Mouse (Mus musculus): Measurements from ENCODE around the gene Cd72. TPM values are rescaled to one million over a fixed set of nuclear protein-coding genes. Genes with fewer than 3 reads are reported as not detected.

Gene Cd72
- total RNA-seq (2012; rRNA removed), result 0.40 and 0.58 TPM in 2 replicates

GRCm38 (mm10) chr4:43454041-43454836 lies at the start of gene Cd72:
Gene Cd72 (minus strand): TSS chr4:43454628.
- Histone ChIP-seq H3K9me3 (ENCODE audit: control insufficient read depth, insufficient read depth, low read depth, low read length) (no peaks in the 10 kb centered on the region), H3K36me3 (ENCODE audit: control insufficient read depth, insufficient read depth, low read length, poor library complexity, severe bottlenecking) (no peaks in the 10 kb centered on the region), H3K9ac (ENCODE audit: insufficient read depth, low read depth, low read length, poor library complexity, severe bottlenecking) (no peak within 1 kb of the TSS), H3K4me3 (ENCODE audit: insufficient read depth in 1 of 2, low read depth in 1 of 2, low read length in 2 of 2, poor library complexity in 1 of 2, severe bottlenecking in 1 of 2) (no peak within 1 kb of the TSS), H3K4me1 (ENCODE audit: control insufficient read depth in 2 of 2, insufficient read depth in 2 of 2, low read length in 2 of 2, poor library complexity in 1 of 2) (peaks cover 0 to 5% of the 10 kb centered on the region in 2 experiments; a peak in 1 of 4 replicates), H3K27ac (ENCODE audit: insufficient read depth, low read depth, low read length, poor library complexity, severe bottlenecking) (no peak within 1 kb of the TSS)
- DNase-seq (ENCODE audit: low read depth, low spot score), result no peak
- in situ Hi-C loops (cut with MboI; ENCODE audit: low sequenced_read_pairs in 2 of 2, unreplicated experiment in 2 of 2), result no loop called here
- TF ChIP-seq HCFC1 (IDR thresholded peaks at IDR 0.05; ENCODE audit: borderline replicate concordance, insufficient read depth, low read length), result no peak
- no peak for TF ChIP-seq CHD2 (IDR thresholded peaks at IDR 0.05; ENCODE audit: low read depth, low read length)
- TF ChIP-seq ZNF384 (IDR thresholded peaks at IDR 0.05; ENCODE audit: low read depth, low read length), result no peak

GRCm38 (mm10) chr4:43503506-43503905 lies 49.1 kb upstream of the Cd72 start:
- Histone ChIP-seq H3K27ac (ENCODE audit: insufficient read depth, low read depth, low read length, poor library complexity, severe bottlenecking) (no peak overlapping the region), H3K36me3 (ENCODE audit: control insufficient read depth, insufficient read depth, low read length, poor library complexity, severe bottlenecking) (no peaks in the 10 kb centered on the region), H3K9me3 (ENCODE audit: control insufficient read depth, insufficient read depth, low read depth, low read length) (no peaks in the 10 kb centered on the region), H3K9ac (ENCODE audit: insufficient read depth, low read depth, low read length, poor library complexity, severe bottlenecking) (no peak overlapping the region), H3K4me3 (ENCODE audit: insufficient read depth in 1 of 2, low read depth in 1 of 2, low read length in 2 of 2, poor library complexity in 1 of 2, severe bottlenecking in 1 of 2) (no peak overlapping the region), H3K4me1 (ENCODE audit: control insufficient read depth in 2 of 2, insufficient read depth in 2 of 2, low read length in 2 of 2, poor library complexity in 1 of 2) (peaks cover 0 to 6% of the 10 kb centered on the region in 2 experiments; a peak in 1 of 4 replicates)
- no peak for DNase-seq (ENCODE audit: low read depth, low spot score)
- in situ Hi-C loops (cut with MboI; ENCODE audit: low sequenced_read_pairs in 2 of 2, unreplicated experiment in 2 of 2), result no loop called here
- TF ChIP-seq MAFK (IDR thresholded peaks at IDR 0.05; ENCODE audit: insufficient read depth, low read depth, low read length), result no peak
- no peak for TF ChIP-seq ZNF384 (IDR thresholded peaks at IDR 0.05; ENCODE audit: low read depth, low read length)
- no peak for TF ChIP-seq HCFC1 (IDR thresholded peaks at IDR 0.05; ENCODE audit: borderline replicate concordance, insufficient read depth, low read length)
- no peak for TF ChIP-seq ZC3H11A (IDR thresholded peaks at IDR 0.05; ENCODE audit: borderline replicate concordance, low read depth, low read length)
- TF ChIP-seq CHD2 (IDR thresholded peaks at IDR 0.05; ENCODE audit: low read depth, low read length), result no peak

GRCm38 (mm10) chr4:43503041-43503440 lies 48.6 kb upstream of the Cd72 start:
- no peaks in the 10 kb centered on the region for H3K36me3 ChIP-seq (ENCODE audit: control insufficient read depth, insufficient read depth, low read length, poor library complexity, severe bottlenecking)
- no peak overlapping the region for H3K9ac ChIP-seq (ENCODE audit: insufficient read depth, low read depth, low read length, poor library complexity, severe bottlenecking)
- in situ Hi-C loops (cut with MboI; ENCODE audit: low sequenced_read_pairs in 2 of 2, unreplicated experiment in 2 of 2), result no loop called here
- no peak for TF ChIP-seq ZNF384 (IDR thresholded peaks at IDR 0.05; ENCODE audit: low read depth, low read length)
- no peak overlapping the region for H3K4me3 ChIP-seq (ENCODE audit: insufficient read depth in 1 of 2, low read depth in 1 of 2, low read length in 2 of 2, poor library complexity in 1 of 2, severe bottlenecking in 1 of 2)
- H3K27ac ChIP-seq (ENCODE audit: insufficient read depth, low read depth, low read length, poor library complexity, severe bottlenecking), result no peak overlapping the region
- DNase-seq (ENCODE audit: low read depth, low spot score), result no peak
- H3K4me1 ChIP-seq (ENCODE audit: control insufficient read depth in 2 of 2, insufficient read depth in 2 of 2, low read length in 2 of 2, poor library complexity in 1 of 2), result peaks cover 0 to 7% of the 10 kb centered on the region in 2 experiments; a peak in 1 of 4 replicates
- no peaks in the 10 kb centered on the region for H3K9me3 ChIP-seq (ENCODE audit: control insufficient read depth, insufficient read depth, low read depth, low read length)

GRCm38 (mm10) chr4:43499407-43500333 lies 45.2 kb upstream of the Cd72 start, which contains the start of gene Arhgef39:
Gene Arhgef39 (minus strand): TSS chr4:43499695.
- Histone ChIP-seq H3K9ac (ENCODE audit: insufficient read depth, low read depth, low read length, poor library complexity, severe bottlenecking) (peak within 1 kb of the TSS; percentile 84), H3K9me3 (ENCODE audit: control insufficient read depth, insufficient read depth, low read depth, low read length) (no peaks in the 10 kb centered on the region), H3K27ac (ENCODE audit: insufficient read depth, low read depth, low read length, poor library complexity, severe bottlenecking) (0 out of 2 replicates have a peak within 1 kb of the TSS, but pooled peaks have one; percentile 26), H3K36me3 (ENCODE audit: control insufficient read depth, insufficient read depth, low read length, poor library complexity, severe bottlenecking) (peaks cover 18% of the 10 kb centered on the region), H3K4me1 (ENCODE audit: control insufficient read depth in 2 of 2, insufficient read depth in 2 of 2, low read length in 2 of 2, poor library complexity in 1 of 2) (peaks cover 0 to 12% of the 10 kb centered on the region in 2 experiments; a peak in 1 of 4 replicates), H3K4me3 (ENCODE audit: insufficient read depth in 1 of 2, low read depth in 1 of 2, low read length in 2 of 2, poor library complexity in 1 of 2, severe bottlenecking in 1 of 2) (peak within 1 kb of the TSS; percentile 70 to 79)
- DNase-seq (ENCODE audit: low read depth, low spot score), result peak; percentile 80
- TF ChIP-seq CHD2 (IDR thresholded peaks at IDR 0.05; ENCODE audit: low read depth, low read length) (no peak), ZNF384 (IDR thresholded peaks at IDR 0.05; ENCODE audit: low read depth, low read length) (no peak), HCFC1 (IDR thresholded peaks at IDR 0.05; ENCODE audit: borderline replicate concordance, insufficient read depth, low read length) (no peak), ZC3H11A (IDR thresholded peaks at IDR 0.05; ENCODE audit: borderline replicate concordance, low read depth, low read length) (no peak)
- in situ Hi-C loops (cut with MboI; ENCODE audit: low sequenced_read_pairs in 2 of 2, unreplicated experiment in 2 of 2), result no loop called here
